Mouse (Mus musculus): ENCODE measurements at regions not wholly inside any gene's neighbourhood (a gene's known extent, or its start where the extent isn't known, plus 50 kb on each side); places are given as distances from the start of the nearest gene placed in this dataset.

- no peak for DNase-seq
These were observed 925.0 kb upstream of the Gm7489 start for GRCm38 (mm10) chr15:52959711-52960110.

DNA sequence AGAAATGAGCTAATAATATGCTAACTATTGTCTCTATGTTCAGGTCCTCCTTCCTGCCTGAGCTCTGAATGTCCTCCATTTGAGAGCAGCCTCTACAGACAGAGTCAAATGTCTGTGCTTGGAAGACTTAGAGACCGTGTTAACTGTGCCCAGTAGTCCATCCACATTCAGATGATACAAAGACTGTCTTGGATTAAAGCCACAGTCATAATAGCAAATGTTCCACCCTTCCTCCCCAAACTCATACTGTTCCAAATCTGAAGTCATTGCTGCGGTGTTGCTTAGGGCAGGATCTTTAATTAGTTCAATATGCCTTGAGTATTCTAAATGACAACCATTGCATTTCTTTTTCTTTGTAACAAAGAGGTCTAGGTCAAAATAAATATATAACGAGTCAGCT, 923.2 kb upstream of the Gm7489 start:
- DNase-seq, result no peak

DNA sequence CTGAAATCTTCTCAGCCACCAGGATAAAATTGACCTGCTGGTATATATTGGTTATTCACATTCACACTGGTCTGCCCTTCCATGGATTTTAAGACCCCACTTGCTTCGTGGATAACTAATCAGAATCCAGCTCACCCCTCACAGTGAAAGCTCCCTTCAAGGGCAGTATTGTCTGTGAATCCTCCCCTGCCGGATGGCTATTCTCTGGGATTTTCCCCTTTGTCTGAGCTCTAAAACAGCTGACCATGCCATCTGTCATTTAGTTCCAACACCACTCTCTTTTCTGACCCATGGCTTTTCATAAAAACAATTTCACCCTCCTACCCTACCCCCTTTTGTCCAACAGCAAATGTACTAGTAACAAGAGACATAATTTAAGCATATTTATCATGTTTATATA, 920.8 kb upstream of the Gm7489 start:
- DNase-seq, result no peak

DNA sequence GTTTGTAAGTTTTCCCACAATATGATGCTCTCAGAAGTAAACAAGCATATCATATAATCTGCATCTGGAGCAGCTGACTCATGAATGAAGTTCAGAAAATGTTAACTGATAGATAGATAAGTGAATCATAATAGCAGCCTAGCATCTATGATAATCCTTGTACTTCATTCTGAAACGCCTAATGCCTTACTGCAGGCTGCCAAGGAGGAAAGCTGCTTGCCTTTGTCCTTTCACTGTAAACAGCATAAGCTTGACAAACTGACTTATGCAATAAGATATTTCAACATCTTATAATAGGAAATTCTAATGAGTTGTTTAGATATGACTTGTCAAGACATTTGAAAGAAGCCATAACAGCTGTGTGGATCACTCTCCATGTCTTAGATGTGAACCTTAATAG, 920.3 kb upstream of the Gm7489 start:
- no peak for DNase-seq

- peak in 1 of 2 experiments; percentile 11 for DNase-seq
These were observed 916.9 kb upstream of the Gm7489 start for GRCm38 (mm10) chr15:52967801-52968235.

DNA sequence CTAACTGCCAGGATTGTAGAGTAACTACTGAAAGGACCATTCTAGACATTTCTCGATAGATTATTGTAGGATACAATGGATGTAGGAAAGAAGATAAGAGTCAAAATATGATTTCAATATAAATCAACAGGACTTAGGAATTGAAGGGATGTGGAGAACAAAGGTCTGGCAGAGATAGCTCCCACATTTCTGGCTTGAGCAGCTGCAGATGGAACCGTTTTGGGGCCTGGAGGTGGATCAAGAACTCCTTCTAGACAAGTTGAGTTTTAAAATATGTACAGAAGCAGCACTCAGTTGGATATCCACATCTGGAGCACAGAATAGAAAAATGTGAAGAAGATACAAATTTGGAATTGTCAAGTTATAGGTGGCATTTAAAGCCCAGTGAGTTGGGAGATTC, 901.9 kb upstream of the Gm7489 start:
- DNase-seq, result no peak

GRCm38 (mm10) chr15:52990580-52990979, 894.1 kb upstream of the Gm7489 start:
- DNase-seq, result no peak

DNA sequence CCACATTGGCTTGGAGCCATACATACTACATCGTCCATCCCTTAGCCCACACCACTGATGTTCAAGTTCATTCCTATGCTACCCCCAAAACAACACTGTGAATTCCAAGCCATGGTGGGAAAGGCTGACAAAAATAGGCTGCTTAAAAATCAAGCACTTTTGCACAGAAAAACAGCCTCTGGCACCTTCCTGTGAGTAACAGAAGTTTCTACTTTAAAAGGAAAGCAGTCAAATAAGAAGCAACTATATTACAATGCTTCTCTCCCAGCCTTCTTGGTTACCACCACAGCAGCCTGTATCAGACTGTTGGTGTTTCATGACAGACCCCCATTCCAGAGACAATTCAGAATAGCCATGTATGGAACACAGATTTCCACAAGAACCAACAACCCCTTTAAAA, 890.4 kb upstream of the Gm7489 start:
- no peak for DNase-seq

GRCm38 (mm10) chr15:52999200-52999599, 885.5 kb upstream of the Gm7489 start:
- DNase-seq, result no peak

- DNase-seq, result no peak
These were observed 884.9 kb upstream of the Gm7489 start for GRCm38 (mm10) chr15:52999776-53000175.

GRCm38 (mm10) chr15:53001429-53001828, 883.3 kb upstream of the Gm7489 start:
- DNase-seq, result no peak

GRCm38 (mm10) chr15:53001964-53002363, 882.7 kb upstream of the Gm7489 start:
- DNase-seq, result no peak

GRCm38 (mm10) chr15:53004078-53004477, 880.6 kb upstream of the Gm7489 start:
- peak; percentile 5 to 48 for DNase-seq

DNA sequence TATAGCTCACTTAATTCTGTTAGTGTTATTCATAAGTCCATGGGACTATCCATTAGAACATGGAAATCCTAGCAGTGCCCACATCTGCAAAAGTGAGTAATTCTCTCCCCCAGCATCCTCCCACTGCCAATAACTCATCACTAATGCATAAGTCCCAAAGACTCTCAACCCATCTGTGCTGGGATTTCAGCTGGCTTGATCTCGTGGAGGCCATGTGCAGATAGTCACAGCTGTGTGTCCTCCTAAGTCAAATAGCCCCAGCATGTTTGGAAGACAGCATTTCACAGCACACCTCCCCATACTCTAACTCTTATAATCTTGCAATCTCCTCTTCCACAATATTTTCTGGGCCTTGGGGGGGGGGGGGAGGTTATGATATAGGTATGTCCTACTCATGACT, 877.9 kb upstream of the Gm7489 start:
- DNase-seq, result no peak

GRCm38 (mm10) chr15:53009337-53009736, 875.4 kb upstream of the Gm7489 start:
- DNase-seq, result no peak

All from adrenal gland, postnatal 36 days (tissue).